Mouse (Mus musculus) intestine, embryonic 16.5 days (tissue): ENCODE measurements around the gene Bad. TPM values are rescaled to one million over a fixed set of nuclear protein-coding genes. Genes with fewer than 3 reads are reported as not detected.

ENCODE experiments used
- ATAC-seq: fragments of 200-750 bp; cut with Nextera tagmentation; 2 replicates; pipeline ENCODE4 v1.8.0; 2017; ENCODE audit warnings: moderate TSS enrichment, moderate library complexity
- H3K27ac ChIP-seq: fragments of 300-500 bp; sonication (generic); 2 replicates; pipeline ENCODE4 v1.5.1; 2014; ENCODE audit warnings: mild to moderate bottlenecking, low read length
- H3K27me3 ChIP-seq: fragments of 300-500 bp; sonication (generic); replicated peaks from 2 replicates; pipeline ENCODE4 v1.6.1; 2014; ENCODE audit warnings: low read length, control low read depth, mixed read lengths; ENCODE audit not compliant: control insufficient read depth, insufficient read depth
- H3K36me3 ChIP-seq: fragments of 300-500 bp; sonication (generic); 2 replicates; pipeline ENCODE4 v1.6.1; 2014; ENCODE audit warnings: low read length, control low read depth; ENCODE audit not compliant: control insufficient read depth, insufficient read depth
- H3K4me1 ChIP-seq: fragments of 300-500 bp; sonication (generic); 2 replicates; pipeline ENCODE4 v1.6.1; 2014; ENCODE audit warnings: low read length, control low read depth, mixed read lengths; ENCODE audit not compliant: control insufficient read depth, insufficient read depth
- H3K4me2 ChIP-seq: fragments of 300-500 bp; sonication (generic); 2 replicates; pipeline ENCODE4 v1.6.1; 2014; ENCODE audit warnings: low read depth, low read length, control low read depth
- H3K4me3 ChIP-seq: fragments of 300-500 bp; sonication (generic); 2 replicates; pipeline ENCODE4 v1.5.1; 2014; ENCODE audit warnings: mild to moderate bottlenecking, low read length
- H3K9ac ChIP-seq: fragments of 300-500 bp; sonication (generic); 2 replicates; pipeline ENCODE4 v1.6.1; 2014; ENCODE audit warnings: low read depth, low read length
- H3K9me3 ChIP-seq: fragments of 300-500 bp; sonication (generic); 2 replicates; pipeline ENCODE4 v1.6.1; 2016; ENCODE audit warnings: low read length, control low read depth; ENCODE audit not compliant: control insufficient read depth
- WGBS: fragments of 180-500 bp; shearing (Covaris S2); extraction: QIAGEN DNeasy Blood & Tissue Kit; methylation state at CpG from one replicate; pipeline ENCODE4 v1.1.7; 2014; 5-methylcytosine and 5-hydroxymethylcytosine counted together
- microRNA-seq: library from miRNA; unstranded; fragments of <30 nt; microRNA quantifications from one replicate; pipeline ENCODE4, GENCODE M21; 2016
- polyA plus RNA-seq: library from polyadenylated mRNA; unstranded; fragments of >200 nt; fragmentation: Nextera tagmentation; extraction: Ambion mirVana; gene quantifications from 2 replicates; pipeline ENCODE4 v1.2.1, GENCODE M21; 2015

Bad gene
- polyA plus RNA-seq, 1 experiment from 2014 or later, result 80.5 TPM

GRCm38 (mm10) chr19:6994002-6994401, 52.3 kb downstream of the Bad start:
- 83% methylated on average over 8 of the region's 8 CpGs for WGBS

DNA sequence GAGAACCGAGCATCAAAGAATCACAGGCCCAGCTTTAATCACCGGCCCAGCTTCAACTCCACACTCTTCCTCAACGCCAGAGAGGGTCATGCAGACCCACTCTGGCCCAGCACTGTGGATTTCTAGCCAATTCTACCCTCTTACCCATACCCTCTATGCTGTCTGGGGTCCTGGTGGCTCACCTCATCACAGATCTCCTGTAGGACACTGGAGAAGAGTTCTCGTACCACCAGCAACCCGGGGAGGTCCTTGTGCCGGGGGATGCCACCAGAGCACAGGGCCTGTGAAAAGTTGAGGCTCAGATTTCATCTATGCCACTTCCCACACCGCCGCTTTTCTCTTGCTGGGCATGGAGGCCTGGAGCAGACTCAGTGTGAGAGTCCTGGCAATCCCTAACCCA, 52.8 kb downstream of the Bad start:
- Histone ChIP-seq H3K4me1 (peaks cover 33% of the 10 kb centered on the region), H3K27ac (no peak overlapping the region), H3K4me3 (no peak overlapping the region), H3K4me2 (no peak overlapping the region), H3K36me3 (peaks cover 7% of the 10 kb centered on the region), H3K9me3 (no peaks in the 10 kb centered on the region), H3K9ac (peak overlapping the region; percentile 85; the same call in 1 of the 2 replicates), H3K27me3 (no peaks in the 10 kb centered on the region)
- no peak for ATAC-seq
- 86% methylated on average over 8 of the region's 8 CpGs for WGBS

More at GRCm38 (mm10) chr19:6994002-6994401, 52.3 kb downstream of the Bad start:
- no peak overlapping the region for H3K4me2 ChIP-seq
- no peaks in the 10 kb centered on the region for H3K27me3 ChIP-seq
- no peak overlapping the region for H3K27ac ChIP-seq
- H3K9me3 ChIP-seq, result no peaks in the 10 kb centered on the region
- no peak overlapping the region for H3K9ac ChIP-seq
- H3K4me3 ChIP-seq, result no peak overlapping the region
- no peak for ATAC-seq
- H3K36me3 ChIP-seq, result peaks cover 3% of the 10 kb centered on the region
- H3K4me1 ChIP-seq, result peaks cover 33% of the 10 kb centered on the region

- Histone ChIP-seq H3K9ac (peak overlapping the region; percentile 85), H3K36me3 (peaks cover 7% of the 10 kb centered on the region), H3K9me3 (no peaks in the 10 kb centered on the region), H3K4me1 (peaks cover 33% of the 10 kb centered on the region), H3K4me3 (peak overlapping the region; percentile 73), H3K27ac (peak overlapping the region; percentile 53; the same call in 1 of the 2 replicates), H3K27me3 (no peaks in the 10 kb centered on the region), H3K4me2 (peak overlapping the region; percentile 94)
- 45% methylated on average over 21 of the region's 21 CpGs for WGBS
- ATAC-seq, result no peak
These were observed 53.8 kb downstream of the Bad start for GRCm38 (mm10) chr19:6995255-6995991.

DNA sequence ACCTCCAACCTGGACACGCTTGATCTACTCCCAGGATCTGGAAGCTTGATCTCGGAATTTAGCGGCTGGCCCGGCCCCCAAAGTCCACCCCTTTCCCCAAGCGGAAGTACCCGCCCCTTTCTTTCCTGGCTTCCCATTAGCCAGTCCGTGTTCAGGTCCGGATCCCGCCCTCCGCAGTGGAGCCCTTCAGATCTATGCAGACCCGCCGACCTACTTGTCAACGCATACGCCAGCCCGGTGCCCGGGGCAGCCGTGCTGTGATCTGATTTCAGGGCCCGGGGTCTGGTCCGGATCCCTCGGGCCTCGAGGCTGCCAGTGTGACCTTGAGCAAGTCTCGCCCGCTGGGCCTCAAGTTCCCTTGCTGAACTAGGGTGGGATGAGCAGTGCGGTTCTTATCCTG, 54.3 kb downstream of the Bad start, which contains the start of the genes Nudt22 and Trpt1:
Gene Nudt22 (minus strand): TSS at position 112 of the 400 bp plus-strand sequence.
Gene Trpt1 (plus strand): TSS at position 126 of the 400 bp plus-strand sequence.
- Histone ChIP-seq H3K27ac (peak within 1 kb of the TSS; percentile 68), H3K9ac (peak within 1 kb of the TSS; percentile 85), H3K27me3 (no peaks in the 10 kb centered on the region), H3K4me1 (peaks cover 33% of the 10 kb centered on the region), H3K36me3 (peaks cover 7% of the 10 kb centered on the region), H3K4me2 (peak within 1 kb of the TSS; percentile 94), H3K9me3 (no peaks in the 10 kb centered on the region), H3K4me3 (peak within 1 kb of the TSS; percentile 73)
- WGBS, result under 1% methylated on average over 24 of the region's 24 CpGs
- peak; percentile 78 for ATAC-seq

- H3K36me3 ChIP-seq, result peaks cover 7% of the 10 kb centered on the region
- H3K4me2 ChIP-seq, result no peak overlapping the region
- H3K4me3 ChIP-seq, result no peak overlapping the region
- 88% methylated on average over 9 of the region's 9 CpGs for WGBS
- H3K9me3 ChIP-seq, result no peaks in the 10 kb centered on the region
- ATAC-seq, result no peak
- no peak overlapping the region for H3K9ac ChIP-seq
- H3K27me3 ChIP-seq, result no peaks in the 10 kb centered on the region
- H3K27ac ChIP-seq, result no peak overlapping the region
- peaks cover 32% of the 10 kb centered on the region for H3K4me1 ChIP-seq
These were observed 56.1 kb downstream of the Bad start for GRCm38 (mm10) chr19:6997721-6998290.

GRCm38 (mm10) chr19:6999360-7000063, 57.9 kb downstream of the Bad start:
- Histone ChIP-seq H3K4me1 (peaks cover 23% of the 10 kb centered on the region), H3K9ac (no peak overlapping the region), H3K27me3 (no peaks in the 10 kb centered on the region), H3K36me3 (peaks cover 7% of the 10 kb centered on the region), H3K27ac (peak overlapping the region; percentile 12; the same call in 1 of the 2 replicates), H3K9me3 (no peaks in the 10 kb centered on the region), H3K4me3 (no peak overlapping the region), H3K4me2 (no peak overlapping the region)
- WGBS, result 90% methylated on average over 19 of the region's 19 CpGs
- ATAC-seq, result peak; percentile 64

Small RNAs within 50 kb of the gene (microRNA-seq; reads per million reads assigned to microRNA genes)
- 3.6 reads per million, percentile 10 among the genes with 10 or more reads in this experiment for gene Mir6990

Other genes starting within 250 kb of the Bad start
- gene Rps6ka4, start 101.2 kb upstream of the Bad start, polyA plus RNA-seq, result 20.5 and 20.7 TPM in 2 replicates
- gene Ccdc88b, start 83.7 kb upstream of the Bad start, polyA plus RNA-seq, result 1.1 and 1.3 TPM in 2 replicates
- 97.6 and 111 TPM in 2 replicates for gene Trmt112, start 32.2 kb upstream of the Bad start, polyA plus RNA-seq
- gene Prdx5, start 31.8 kb upstream of the Bad start, polyA plus RNA-seq, result 234 and 241 TPM in 2 replicates
- gene Esrra, start 20.0 kb upstream of the Bad start, polyA plus RNA-seq, result 41.7 and 47.7 TPM in 2 replicates
- gene Catsperz, start 16.5 kb upstream of the Bad start, polyA plus RNA-seq, result 0.73 and 1.4 TPM in 2 replicates
- 0.45 and 0.48 TPM in 2 replicates for gene Kcnk4, start 7.3 kb upstream of the Bad start, polyA plus RNA-seq
- 20.6 and 21.1 TPM in 2 replicates for gene Gpr137, start 619 bp downstream of the Bad start, polyA plus RNA-seq
- 57.9 and 58.2 TPM in 2 replicates for gene Ppp1r14b, start 33.1 kb downstream of the Bad start, polyA plus RNA-seq
- gene Plcb3, start 34.6 kb downstream of the Bad start, polyA plus RNA-seq, result 198 and 222 TPM in 2 replicates
- 176 and 195 TPM in 2 replicates for gene Fkbp2, start 38.6 kb downstream of the Bad start, polyA plus RNA-seq
- 18.3 and 21.5 TPM in 2 replicates for gene Vegfb, start 45.8 kb downstream of the Bad start, polyA plus RNA-seq
- gene Dnajc4, start 50.7 kb downstream of the Bad start, polyA plus RNA-seq, result 26.9 and 29.5 TPM in 2 replicates
- gene Nudt22, start 54.3 kb downstream of the Bad start, polyA plus RNA-seq, result 33.0 and 40.2 TPM in 2 replicates
- gene Trpt1, start 54.3 kb downstream of the Bad start, polyA plus RNA-seq, result 8.9 and 9.5 TPM in 2 replicates
- gene Fermt3, start 77.6 kb downstream of the Bad start, polyA plus RNA-seq, result 13.0 and 14.4 TPM in 2 replicates
- 194 and 208 TPM in 2 replicates for gene Stip1, start 98.1 kb downstream of the Bad start, polyA plus RNA-seq
- gene Macrod1, start 114.9 kb downstream of the Bad start, polyA plus RNA-seq, result 11.6 and 13.1 TPM in 2 replicates
- gene Flrt1, start 163.9 kb downstream of the Bad start, polyA plus RNA-seq, result 1.6 and 1.9 TPM in 2 replicates